Mouse (Mus musculus) cerebellum, postnatal 36 days (tissue): ENCODE measurements around the gene Olfr787.

Experiments
- DNase-seq, 2 experiments: peaks; one replicate each; pipeline ENCODE4 v3.0.0; 2021 to 2022; ENCODE audit warnings: mixed read lengths in 2 of 2

Olfr787 gene

GRCm38 (mm10) chr10:129461562-129461961 lies at the start of gene Olfr787:
TSS of gene Olfr787 (plus strand) at chr10:129461862.
- DNase-seq, result no peak

- DNase-seq, result no peak
Measured at GRCm38 (mm10) chr10:129427006-129427405, 34.7 kb upstream of the Olfr787 start, which contains the start of gene Olfr786. TSS of gene Olfr786 (plus strand) at chr10:129427306.

GRCm38 (mm10) chr10:129470698-129471097 lies 9.0 kb downstream of the Olfr787 start, which contains the start of gene Olfr788:
TSS of gene Olfr788 (plus strand) at chr10:129470998.
- DNase-seq, result no peak

GRCm38 (mm10) chr10:129473256-129473655 lies 11.6 kb downstream of the Olfr787 start:
- DNase-seq, result no peak

- DNase-seq, result no peak
Measured at GRCm38 (mm10) chr10:129473723-129474122, 12.1 kb downstream of the Olfr787 start.

- no peak for DNase-seq
Measured at GRCm38 (mm10) chr10:129484452-129484851, 22.8 kb downstream of the Olfr787 start, which contains the start of gene Olfr789. TSS of gene Olfr789 (plus strand) at chr10:129484752.

GRCm38 (mm10) chr10:129490101-129490500 lies 28.4 kb downstream of the Olfr787 start:
- no peak for DNase-seq

GRCm38 (mm10) chr10:129498192-129498591 lies 36.5 kb downstream of the Olfr787 start, which contains the start of gene Olfr790:
TSS of gene Olfr790 (plus strand) at chr10:129498492.
- no peak for DNase-seq
